Mouse (Mus musculus): ENCODE measurements around the gene Tbkbp1. TPM values are rescaled to one million over a fixed set of nuclear protein-coding genes. Genes with fewer than 3 reads are reported as not detected.

Gene Tbkbp1
- polyA plus RNA-seq, 2 experiments: 0.90 to 2.4 TPM

- Histone ChIP-seq H3K4me1 (replicated peaks; ENCODE audit: control insufficient read depth in 2 of 2, insufficient read depth in 2 of 2, low read length in 1 of 2) (peaks cover 0 to 2% of the 10 kb centered on the region in 2 experiments; a peak in 2 of 4 replicates), H3K4me3 (ENCODE audit: insufficient read depth in 1 of 2, low read depth in 2 of 2, low read length in 2 of 2) (peak overlapping the region; percentile 51 to 60), H3K36me3 (replicated peaks; ENCODE audit: control insufficient read depth, insufficient read depth, low read depth) (no peaks in the 10 kb centered on the region), H3K9ac (replicated peaks) (peak overlapping the region; percentile 35), H3K9me3 (ENCODE audit: control insufficient read depth, low read length) (no peaks in the 10 kb centered on the region), H3K27me3 (ENCODE audit: control insufficient read depth, insufficient read depth, low read length) (no peaks in the 10 kb centered on the region), H3K27ac (no peak overlapping the region), H3K4me2 (ENCODE audit: low read depth) (peak overlapping the region; percentile 78)
- TF ChIP-seq CTCF (IDR thresholded peaks at IDR 0.05; ENCODE audit: low read depth) (no peak), EP300 (IDR thresholded peaks at IDR 0.05; ENCODE audit: low read depth) (no peak)
- DNase-seq (ENCODE audit: low read depth in 3 of 3, low spot score in 3 of 3): peak in 2 of 3 experiments; percentile 28 to 31
- WGBS (ENCODE audit: insufficient replicate concordance): 3% methylated on average over 32 of the region's 32 CpGs
- ATAC-seq (ENCODE audit: insufficient read depth): peak; percentile 48; the same call in 1 of the 2 replicates
Measured at GRCm38 (mm10) chr11:97126645-97127468, 24.4 kb downstream of the Tbkbp1 start.

DNA sequence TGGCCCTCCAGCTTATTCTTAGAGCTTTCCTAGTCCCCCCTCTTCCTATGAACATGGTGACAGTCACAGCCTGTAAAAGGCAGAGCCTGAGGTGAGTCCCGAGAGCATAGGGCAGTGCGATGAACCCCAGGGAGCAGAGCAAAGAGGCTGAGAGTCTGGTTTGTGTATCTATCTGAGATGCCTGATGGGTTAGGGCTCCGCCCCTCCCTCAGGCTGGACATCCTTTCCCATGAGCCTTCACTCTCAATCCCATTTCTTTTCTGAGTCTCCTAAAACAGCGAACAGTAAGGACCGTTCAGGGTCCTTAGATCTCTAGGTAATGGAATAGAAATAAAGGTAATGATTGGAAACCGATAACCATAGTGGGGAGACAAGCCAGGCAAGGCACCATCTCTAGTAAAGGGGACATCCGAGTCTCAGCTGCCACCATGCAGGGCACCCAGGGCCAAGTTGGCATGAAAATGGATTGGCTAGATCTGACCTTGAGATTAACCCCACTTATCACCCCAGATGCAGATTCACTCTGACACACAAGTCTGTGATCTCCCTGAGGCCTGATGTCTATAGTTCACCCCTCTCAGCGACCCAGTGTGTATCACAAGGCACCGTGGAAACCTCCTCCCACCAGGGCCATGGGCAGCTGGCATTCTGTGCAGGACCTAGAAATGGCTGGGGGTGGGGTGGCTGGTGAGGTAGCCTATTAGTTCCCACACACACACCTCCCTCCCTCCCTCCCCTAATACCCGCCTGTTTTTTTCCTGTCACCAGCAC is 26.8 kb downstream of the Tbkbp1 start:
- 57% methylated on average over 10 of the region's 10 CpGs for WGBS (ENCODE audit: insufficient replicate concordance)
- Histone ChIP-seq H3K9me3 (ENCODE audit: control insufficient read depth, low read length) (no peaks in the 10 kb centered on the region), H3K27me3 (ENCODE audit: control insufficient read depth, insufficient read depth, low read length) (no peaks in the 10 kb centered on the region)

DNA sequence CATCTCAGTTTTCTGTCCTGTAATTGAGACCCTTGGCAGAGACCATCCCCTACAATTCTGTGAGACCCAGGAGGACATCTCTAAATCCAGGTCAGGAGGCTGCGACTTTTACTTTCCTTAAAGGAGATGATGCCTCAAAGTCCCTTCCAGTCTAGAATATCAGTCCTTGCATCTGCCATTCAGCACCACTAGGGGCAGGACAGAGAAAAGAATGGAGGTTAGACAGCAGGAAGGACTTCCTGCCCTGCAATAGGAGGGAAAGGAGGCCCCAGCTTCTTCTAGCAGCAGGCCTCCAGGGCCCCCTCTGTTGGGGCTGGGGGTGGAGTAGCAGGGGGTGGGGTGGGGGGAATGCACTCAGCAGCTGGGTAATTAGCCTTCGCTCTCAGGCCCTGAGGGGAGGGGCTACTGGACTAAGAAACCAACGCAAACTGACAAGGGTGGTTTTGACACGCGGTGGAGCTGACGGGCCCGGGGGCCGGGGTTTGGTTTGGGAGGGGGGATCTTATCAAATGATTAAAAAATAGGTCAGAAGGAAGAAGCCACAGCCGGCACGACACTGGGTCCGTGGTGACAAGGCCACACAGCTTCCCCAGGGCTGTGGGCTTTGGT is 27.9 kb downstream of the Tbkbp1 start:
- Histone ChIP-seq H3K27ac (no peak overlapping the region), H3K4me3 (ENCODE audit: insufficient read depth in 1 of 2, low read depth in 2 of 2, low read length in 2 of 2) (no peak overlapping the region), H3K9me3 (ENCODE audit: control insufficient read depth, low read length) (no peaks in the 10 kb centered on the region), H3K27me3 (ENCODE audit: control insufficient read depth, insufficient read depth, low read length) (peaks cover 2% of the 10 kb centered on the region), H3K4me1 (replicated peaks; ENCODE audit: control insufficient read depth in 2 of 2, insufficient read depth in 2 of 2, low read length in 1 of 2) (peaks cover 0 to 2% of the 10 kb centered on the region in 2 experiments; a peak in 2 of 4 replicates), H3K4me2 (ENCODE audit: low read depth) (no peak overlapping the region), H3K9ac (replicated peaks) (no peak overlapping the region), H3K36me3 (replicated peaks; ENCODE audit: control insufficient read depth, insufficient read depth, low read depth) (no peaks in the 10 kb centered on the region)
- TF ChIP-seq EP300 (IDR thresholded peaks at IDR 0.05; ENCODE audit: low read depth) (no peak), CTCF (IDR thresholded peaks at IDR 0.05; ENCODE audit: low read depth) (peak; percentile 65)
- DNase-seq (ENCODE audit: low read depth in 3 of 3, low spot score in 3 of 3) (no peak), ATAC-seq (ENCODE audit: insufficient read depth) (no peak)
- WGBS (ENCODE audit: insufficient replicate concordance): 10% methylated on average over 11 of the region's 11 CpGs

More for the DNA sequence above, 26.8 kb downstream of the Tbkbp1 start:
- no peak overlapping the region for H3K27ac ChIP-seq
- no peak overlapping the region for H3K4me2 ChIP-seq (ENCODE audit: low read depth)
- no peak overlapping the region for H3K9ac ChIP-seq (replicated peaks)
- H3K4me1 ChIP-seq (replicated peaks; ENCODE audit: control insufficient read depth in 2 of 2, insufficient read depth in 2 of 2, low read length in 1 of 2): peaks cover 0 to 2% of the 10 kb centered on the region in 2 experiments; a peak in 2 of 4 replicates
- ATAC-seq (ENCODE audit: insufficient read depth) (no peak), DNase-seq (ENCODE audit: low read depth in 3 of 3, low spot score in 3 of 3) (no peak)
- TF ChIP-seq EP300 (IDR thresholded peaks at IDR 0.05; ENCODE audit: low read depth) (no peak), CTCF (IDR thresholded peaks at IDR 0.05; ENCODE audit: low read depth) (no peak)
- H3K36me3 ChIP-seq (replicated peaks; ENCODE audit: control insufficient read depth, insufficient read depth, low read depth): no peaks in the 10 kb centered on the region
- no peak overlapping the region for H3K4me3 ChIP-seq (ENCODE audit: insufficient read depth in 1 of 2, low read depth in 2 of 2, low read length in 2 of 2)

- 55% methylated on average over 3 of the region's 3 CpGs for WGBS (ENCODE audit: insufficient replicate concordance)
- H3K4me2 ChIP-seq (ENCODE audit: low read depth): no peak overlapping the region
- no peak overlapping the region for H3K27ac ChIP-seq
- no peak for ATAC-seq (ENCODE audit: insufficient read depth)
- DNase-seq (ENCODE audit: low read depth in 3 of 3, low spot score in 3 of 3): no peak
- H3K9me3 ChIP-seq (ENCODE audit: control insufficient read depth, low read length): no peaks in the 10 kb centered on the region
- no peak overlapping the region for H3K4me3 ChIP-seq (ENCODE audit: insufficient read depth in 1 of 2, low read depth in 2 of 2, low read length in 2 of 2)
- H3K9ac ChIP-seq (replicated peaks): no peak overlapping the region
- peaks cover 18% of the 10 kb centered on the region for H3K27me3 ChIP-seq (ENCODE audit: control insufficient read depth, insufficient read depth, low read length)
- no peaks in the 10 kb centered on the region for H3K4me1 ChIP-seq (replicated peaks; ENCODE audit: control insufficient read depth in 2 of 2, insufficient read depth in 2 of 2, low read length in 1 of 2)
- H3K36me3 ChIP-seq (replicated peaks; ENCODE audit: control insufficient read depth, insufficient read depth, low read depth): no peaks in the 10 kb centered on the region
- TF ChIP-seq CTCF (IDR thresholded peaks at IDR 0.05; ENCODE audit: low read depth): no peak
- TF ChIP-seq EP300 (IDR thresholded peaks at IDR 0.05; ENCODE audit: low read depth): no peak
Measured at GRCm38 (mm10) chr11:97120641-97121040, 30.7 kb downstream of the Tbkbp1 start.

Data from liver, embryonic 14.5 days (tissue).